Mouse (Mus musculus): Measurements from ENCODE around the gene Rps6ka1.
A peak's percentile ranks its signal among the peaks of the same experiment; 100 is the strongest.
"Not testable (repeated sequence)": the region's sequence is repeated elsewhere in the genome, so short reads cannot be mapped to it uniquely, and the experiment has no call there.

The Rps6ka1 gene

DNA sequence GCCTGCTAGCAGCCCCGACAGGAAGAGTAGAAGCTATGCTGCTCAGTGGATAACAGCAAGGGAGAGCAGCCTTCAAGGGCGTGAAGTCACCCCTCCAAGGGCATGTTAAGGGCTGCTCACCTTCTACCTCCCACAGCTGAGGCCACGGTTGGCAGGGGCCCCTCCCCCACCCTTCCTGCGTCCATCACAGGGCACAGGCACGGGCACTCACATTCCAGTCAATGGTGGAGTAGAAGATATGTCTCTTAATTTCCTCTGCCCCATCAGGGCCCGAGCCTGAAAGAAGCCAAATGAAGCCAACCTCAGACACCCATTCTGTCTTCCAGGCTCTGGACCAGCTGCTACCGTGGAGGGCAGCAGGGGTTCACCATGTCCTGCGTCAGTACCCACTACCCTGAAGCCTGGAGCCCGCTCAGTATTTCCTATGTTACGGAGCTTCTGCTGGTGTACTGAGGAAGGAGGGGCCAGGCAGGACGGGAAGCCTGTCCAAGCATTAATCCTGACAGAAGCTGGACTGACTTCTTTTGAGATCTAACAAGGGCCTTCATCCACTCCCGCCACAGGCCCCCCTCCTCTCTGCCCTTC is 23.7 kb downstream of the Rps6ka1 start:
- DNase-seq (ENCODE audit: low read depth, low spot score), result no peak

DNA sequence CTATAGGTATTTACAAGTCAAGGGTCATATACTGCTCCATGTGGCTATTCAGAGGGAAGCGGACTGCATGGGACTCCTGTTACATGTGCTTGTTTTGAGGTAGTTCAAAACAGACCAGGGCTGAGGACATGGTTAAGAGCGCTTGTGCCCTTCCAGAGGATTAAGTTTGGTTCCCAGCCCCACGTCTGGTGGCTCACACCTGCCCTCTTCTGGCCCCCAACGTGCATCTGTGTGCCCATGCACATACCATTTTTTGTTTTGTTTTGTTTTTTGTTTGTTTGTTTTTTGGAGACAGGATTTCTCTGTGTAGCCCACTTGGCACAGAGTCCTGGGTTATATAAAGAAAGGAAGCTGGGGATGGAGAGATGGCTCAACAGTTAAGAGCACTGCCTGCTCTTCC is 30.1 kb downstream of the Rps6ka1 start:
- no peak for DNase-seq (ENCODE audit: low read depth, low spot score)

DNA sequence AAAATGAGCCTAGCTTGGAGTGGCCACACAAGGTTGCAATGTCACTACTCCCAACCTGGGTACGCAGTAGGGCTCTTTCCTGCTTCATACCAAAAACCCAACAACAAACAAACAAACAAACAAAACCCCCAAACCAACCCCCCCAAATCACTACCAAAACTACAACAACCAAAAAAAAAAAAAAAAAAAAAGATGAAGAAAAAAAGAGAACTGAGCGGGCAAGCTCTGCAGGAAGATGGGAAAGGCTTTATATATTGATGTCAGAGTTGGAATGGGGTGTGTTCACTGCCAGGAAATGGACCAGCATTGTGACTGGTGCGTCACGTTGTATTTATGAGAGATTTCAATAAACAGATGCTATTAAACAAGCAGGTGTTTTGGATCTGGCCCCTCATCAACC is 33.0 kb downstream of the Rps6ka1 start:
- DNase-seq (ENCODE audit: low read depth, low spot score), result no peak

DNA sequence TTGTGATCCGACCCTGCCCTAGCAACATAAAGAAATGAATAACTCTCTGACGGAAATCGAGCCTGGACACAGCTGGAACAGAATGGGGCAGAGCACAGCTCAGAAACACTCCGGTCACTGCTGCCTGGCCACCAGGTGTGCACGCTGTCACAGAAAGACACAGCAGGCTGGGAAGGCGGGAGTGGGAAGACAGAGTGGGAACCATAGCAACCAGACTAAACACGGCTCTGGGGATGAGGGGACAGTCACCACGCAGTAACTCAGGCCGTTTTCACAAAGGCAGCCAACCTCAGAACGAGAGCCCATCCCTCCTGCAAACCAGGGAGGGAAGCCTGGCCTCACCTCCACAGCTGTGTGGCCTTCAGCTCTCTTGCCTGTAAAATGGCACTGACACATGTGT is 34.0 kb downstream of the Rps6ka1 start:
- DNase-seq (ENCODE audit: low read depth, low spot score), result no peak

DNA sequence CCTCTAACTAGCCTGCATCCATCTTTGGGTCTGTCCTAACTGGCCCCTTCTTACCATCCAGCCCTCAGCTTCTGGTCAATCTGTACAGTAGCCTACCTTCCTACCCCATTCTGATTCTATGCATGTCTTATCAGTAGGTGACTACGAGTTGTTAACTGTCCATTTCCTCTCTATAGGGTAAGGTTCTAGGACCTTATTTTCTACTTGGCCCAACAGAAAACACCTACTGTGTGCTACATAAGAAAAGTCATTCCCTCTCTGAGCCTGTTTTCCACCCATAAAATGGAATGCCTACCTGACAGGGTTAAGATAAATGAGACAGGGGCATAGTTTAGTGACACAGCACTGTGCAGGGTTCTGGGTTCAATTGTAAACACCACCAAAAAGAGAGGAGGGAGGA is 41.0 kb downstream of the Rps6ka1 start:
- no peak for DNase-seq (ENCODE audit: low read depth, low spot score)

DNA sequence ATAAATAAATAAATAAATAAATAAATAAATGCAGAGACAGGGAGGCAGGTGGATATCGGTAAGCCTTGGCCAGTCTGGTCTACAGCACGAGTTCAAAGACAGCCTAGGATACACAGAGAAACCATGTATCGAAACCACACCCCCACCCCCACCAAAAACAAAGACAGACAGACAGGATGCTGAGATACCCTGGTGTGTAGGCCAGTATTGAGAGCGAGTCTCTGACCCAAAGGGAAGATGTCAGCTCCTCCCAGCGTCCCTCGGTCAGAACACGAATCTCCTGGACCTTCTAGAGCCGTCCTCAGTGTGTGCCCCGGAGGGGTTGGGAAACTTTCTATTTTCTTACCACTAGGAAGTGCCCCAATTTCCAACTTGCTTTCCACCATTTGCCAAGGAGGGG is 42.5 kb downstream of the Rps6ka1 start:
- DNase-seq (ENCODE audit: low read depth, low spot score), result no peak

DNA sequence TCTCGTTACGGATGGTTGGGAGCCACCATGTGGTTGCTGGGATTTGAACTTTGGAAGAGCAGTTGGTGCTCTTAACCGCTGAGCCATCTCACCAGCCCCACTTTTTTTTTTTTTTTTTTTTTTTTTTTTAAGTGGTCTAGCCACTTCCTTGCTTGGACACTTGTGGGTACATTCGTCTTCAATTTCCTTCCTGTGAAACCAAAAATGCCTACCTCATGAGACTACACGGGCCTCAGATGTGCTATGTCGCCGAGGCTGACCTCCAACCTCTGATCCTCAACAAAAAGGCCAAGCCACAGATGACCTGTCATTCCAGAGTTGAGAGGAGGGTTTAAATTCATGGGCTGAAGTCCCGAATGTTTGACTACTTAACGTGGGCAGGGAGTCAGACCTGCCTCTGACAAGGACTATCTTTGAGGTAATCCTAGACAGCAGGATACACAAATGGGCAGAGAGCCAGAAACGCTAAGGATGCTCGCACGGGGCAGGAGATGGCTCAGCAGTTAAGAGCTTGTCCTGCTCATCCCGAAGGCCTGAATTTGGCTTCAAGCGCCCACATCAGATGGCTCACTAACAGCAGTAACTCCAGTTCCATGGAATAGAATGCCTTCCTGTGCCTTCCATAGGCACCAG is 43.3 kb downstream of the Rps6ka1 start:
- no peak for DNase-seq (ENCODE audit: low read depth, low spot score)

DNA sequence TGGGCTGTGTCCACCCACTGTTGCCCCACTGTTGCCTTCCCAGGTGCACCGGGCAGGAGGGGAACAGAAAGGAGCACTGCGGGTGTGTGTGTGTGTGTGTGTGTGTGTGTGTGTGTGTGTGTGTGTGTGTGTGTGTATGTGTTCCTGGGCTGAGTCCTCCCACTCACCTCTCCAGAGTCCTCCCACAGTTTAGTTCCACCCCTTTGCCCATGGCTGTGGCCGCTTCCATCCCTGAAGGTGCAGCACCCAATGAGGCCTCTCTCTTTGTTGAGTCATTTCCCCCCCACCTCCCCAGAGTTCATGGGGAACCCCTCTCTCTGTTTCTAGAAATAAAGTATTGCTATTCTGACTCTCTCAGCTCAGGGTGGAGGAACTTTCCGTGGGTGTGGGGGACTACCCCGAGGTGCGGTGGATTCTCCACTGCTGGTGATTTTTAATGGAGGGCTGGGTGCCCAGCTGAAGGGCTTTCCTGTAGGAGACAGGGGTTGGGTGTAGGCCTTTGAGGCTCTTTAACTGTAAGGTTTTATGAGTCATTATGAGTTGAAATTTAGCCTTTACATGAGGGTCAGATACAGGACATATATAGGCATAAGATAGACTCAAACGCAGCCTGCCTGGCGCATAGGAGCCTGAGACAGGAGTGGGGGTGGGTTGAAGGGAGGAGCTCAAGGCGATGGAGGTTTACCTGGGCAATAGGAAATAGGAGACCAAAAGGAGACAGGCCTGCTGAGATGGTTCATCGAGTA is 44.4 kb downstream of the Rps6ka1 start:
- DNase-seq (ENCODE audit: low read depth, low spot score), result no peak

DNA sequence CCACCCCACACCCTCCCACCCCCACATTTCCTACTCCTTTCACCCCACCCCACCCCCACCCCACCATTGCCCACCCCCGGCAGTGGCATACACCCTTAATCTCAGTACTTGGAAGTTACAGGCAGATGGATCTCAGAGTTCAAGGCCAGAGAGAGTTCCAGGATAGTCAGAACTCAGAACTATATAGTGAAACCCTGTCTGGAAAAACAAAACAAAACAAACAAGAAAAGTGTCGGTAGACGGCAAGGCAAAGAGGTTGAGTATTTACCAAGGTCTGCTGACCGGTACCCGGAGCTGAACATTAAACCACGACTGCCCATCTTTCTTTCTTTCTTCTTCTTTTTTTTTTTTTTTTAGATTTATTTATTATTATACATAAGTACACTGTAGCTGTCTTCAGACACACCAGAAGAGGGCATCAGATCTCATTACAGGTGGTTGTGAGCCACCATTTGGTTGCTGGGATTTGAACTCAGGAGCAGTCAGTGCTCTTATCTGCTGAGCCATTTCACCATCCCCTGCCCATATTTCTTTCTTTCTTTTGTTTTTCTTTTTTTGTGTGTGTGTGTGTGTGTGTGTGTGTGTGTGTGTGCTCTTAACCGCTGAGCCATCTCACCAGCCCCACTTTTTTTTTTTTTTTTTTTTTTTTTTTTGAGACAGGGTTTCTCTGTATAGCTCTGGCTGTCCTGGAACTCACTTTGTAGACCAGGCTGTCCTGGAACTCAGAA is 45.7 kb downstream of the Rps6ka1 start:
- DNase-seq (ENCODE audit: low read depth, low spot score), result not testable (repeated sequence)

DNA sequence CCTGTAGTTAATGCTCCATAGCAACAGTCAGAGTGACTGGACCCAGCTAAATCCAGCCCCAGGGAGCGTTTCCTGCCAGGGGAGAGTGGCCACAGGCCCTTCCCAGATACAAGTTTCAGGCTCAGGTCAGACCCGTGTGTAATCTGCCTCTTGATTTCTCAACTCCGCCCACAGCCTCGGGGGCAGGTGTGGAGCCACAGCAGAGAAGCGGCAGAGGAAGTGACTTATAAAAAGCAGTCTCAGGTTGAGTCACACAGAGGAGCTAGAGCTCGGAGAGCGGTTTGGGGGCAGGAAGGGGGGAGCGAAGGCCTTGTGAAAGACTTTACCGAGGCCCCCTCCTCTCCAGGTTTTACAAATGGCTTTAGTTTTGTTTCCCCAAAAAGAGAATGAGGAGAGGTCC is 46.6 kb downstream of the Rps6ka1 start:
- DNase-seq (ENCODE audit: low read depth, low spot score), result no peak

DNA sequence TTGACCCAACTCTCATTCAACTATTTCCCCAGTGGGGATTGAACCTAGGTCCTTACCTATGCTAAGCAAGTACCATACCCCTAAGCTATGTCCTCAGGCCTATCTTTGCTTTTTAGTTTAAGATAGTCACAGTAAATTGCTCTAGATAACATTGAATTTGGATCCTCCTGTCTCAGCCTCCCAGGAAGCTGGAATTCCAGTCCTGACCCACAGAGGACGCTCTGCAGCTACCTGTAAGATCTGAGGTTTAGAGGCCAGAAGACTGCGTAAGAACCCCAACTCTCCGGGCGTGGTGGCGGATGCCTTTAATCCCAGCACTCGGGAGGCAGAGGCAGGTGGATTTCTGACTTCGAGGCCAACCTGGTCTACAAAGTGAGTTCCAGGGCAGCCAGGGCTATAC is 47.1 kb downstream of the Rps6ka1 start:
- no peak for DNase-seq (ENCODE audit: low read depth, low spot score)

DNA sequence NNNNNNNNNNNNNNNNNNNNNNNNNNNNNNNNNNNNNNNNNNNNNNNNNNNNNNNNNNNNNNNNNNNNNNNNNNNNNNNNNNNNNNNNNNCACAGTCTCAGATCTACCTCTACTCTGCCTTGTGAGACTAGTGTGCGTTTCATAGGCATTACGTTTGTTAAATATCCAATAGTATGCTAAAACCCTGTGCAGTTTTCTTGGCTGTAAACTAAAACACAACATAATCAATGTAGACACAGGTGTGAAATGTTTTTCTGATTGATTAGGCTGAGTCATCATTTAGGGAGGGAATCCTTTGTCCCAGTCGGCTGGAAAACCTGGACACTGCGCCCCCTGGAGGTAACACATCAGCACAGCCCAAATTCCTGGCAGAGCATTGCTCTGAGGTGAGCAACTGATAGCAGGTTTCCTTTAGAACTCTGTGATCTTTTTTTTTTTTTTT is 48.2 kb downstream of the Rps6ka1 start:
- DNase-seq (ENCODE audit: low read depth, low spot score), result no peak

DNA sequence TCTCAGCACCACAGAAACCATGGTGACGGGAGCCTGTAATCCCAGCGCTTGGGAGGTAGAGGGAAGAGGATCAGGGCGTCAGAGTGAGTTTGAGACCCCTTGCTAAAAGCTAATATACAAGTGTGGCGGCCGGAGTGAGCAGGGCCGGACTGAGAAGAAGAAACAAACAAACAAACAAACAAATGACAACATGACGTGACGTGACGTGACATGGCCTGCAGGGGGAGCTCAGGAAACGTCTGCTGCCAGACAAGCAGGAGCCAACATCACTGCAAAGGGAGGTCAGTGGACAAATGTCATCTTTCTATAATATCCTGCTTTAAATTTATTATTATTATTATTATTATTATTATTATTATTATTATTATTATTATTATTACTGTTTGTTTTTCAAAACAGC is 51.0 kb downstream of the Rps6ka1 start:
- no peak for DNase-seq (ENCODE audit: low read depth, low spot score)

DNA sequence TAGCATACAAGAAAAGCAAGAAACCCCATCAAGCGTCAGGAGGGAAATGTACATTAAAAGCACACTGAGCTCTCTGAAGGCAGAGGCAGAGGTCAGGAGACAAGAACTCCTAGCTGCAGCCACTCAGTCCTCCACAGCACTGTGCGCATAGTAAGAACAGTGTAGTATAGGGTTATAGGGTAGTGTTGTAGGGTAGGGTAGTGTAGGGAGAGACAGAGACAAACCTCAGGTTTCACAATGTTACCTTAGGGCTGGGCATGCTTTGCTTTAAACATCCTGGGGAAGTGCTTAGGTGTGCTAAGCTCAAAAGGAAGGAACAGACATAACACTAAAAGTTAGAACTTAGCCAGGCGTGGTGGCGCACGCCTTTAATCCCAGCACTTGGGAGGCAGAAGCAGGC is 52.4 kb downstream of the Rps6ka1 start:
- no peak for DNase-seq (ENCODE audit: low read depth, low spot score)

DNA sequence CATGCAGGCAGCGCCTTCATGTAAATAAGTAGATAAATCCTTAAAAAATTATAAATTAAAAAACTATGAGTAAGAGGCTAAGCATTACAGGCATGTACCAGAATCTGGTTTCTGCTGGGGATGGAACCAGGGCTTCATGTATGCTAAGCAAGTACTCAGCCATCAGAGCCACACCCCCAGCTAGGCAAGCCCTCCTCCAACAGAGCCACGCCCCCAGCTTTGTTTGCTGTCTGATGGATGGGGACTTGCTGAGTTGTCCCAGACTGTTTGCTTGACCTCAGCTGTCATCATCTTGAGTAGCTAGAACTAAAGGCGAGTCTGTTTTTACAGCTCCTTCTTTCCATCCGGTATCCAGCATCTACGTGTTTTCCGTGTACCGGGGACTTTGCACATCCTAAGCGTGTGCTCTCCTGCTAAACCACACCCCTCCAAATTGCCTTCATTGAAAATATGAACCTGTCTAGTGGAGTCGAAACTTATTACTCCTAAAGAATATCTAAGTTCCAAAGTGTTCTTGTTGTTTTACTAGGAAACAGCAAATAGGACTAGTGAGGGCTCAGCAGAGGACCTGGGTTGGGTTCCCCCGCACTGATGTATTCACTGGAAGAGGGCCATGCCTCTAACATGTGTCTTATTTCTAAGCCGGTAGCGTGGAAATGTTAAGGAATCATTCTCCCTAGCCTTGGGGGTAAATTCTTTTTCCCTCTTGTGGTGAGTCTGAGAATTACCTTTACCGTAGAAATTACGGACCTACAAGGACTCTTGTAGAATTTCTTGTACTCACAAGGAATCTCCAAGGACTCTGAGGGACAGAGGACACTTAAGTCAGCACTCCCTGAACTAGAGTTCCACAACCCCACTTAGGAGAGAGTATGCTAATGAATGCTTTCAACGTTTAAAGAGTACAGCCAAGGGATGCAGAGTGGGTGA is 54.4 kb downstream of the Rps6ka1 start:
- DNase-seq (ENCODE audit: low read depth, low spot score), result no peak

DNA sequence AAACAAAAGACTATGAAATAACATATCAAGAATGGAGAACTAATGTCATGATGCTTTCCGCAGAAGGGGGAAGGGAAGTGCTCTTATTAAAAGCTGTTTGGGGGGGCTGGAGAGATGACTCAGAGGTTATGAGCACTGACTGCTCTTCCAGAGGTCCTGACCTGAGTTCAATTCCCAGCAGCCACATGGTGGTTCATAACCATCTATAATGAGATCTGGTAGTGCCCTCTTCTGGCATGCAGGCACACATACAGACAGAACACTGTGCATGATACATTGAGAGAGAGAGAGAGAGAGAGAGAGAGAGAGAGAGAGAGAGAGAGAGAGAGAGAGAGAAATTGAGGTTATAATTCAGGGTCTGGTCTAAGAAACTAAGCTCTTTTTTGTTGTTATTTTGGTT is 57.1 kb downstream of the Rps6ka1 start:
- no peak for DNase-seq (ENCODE audit: low read depth, low spot score)

DNA sequence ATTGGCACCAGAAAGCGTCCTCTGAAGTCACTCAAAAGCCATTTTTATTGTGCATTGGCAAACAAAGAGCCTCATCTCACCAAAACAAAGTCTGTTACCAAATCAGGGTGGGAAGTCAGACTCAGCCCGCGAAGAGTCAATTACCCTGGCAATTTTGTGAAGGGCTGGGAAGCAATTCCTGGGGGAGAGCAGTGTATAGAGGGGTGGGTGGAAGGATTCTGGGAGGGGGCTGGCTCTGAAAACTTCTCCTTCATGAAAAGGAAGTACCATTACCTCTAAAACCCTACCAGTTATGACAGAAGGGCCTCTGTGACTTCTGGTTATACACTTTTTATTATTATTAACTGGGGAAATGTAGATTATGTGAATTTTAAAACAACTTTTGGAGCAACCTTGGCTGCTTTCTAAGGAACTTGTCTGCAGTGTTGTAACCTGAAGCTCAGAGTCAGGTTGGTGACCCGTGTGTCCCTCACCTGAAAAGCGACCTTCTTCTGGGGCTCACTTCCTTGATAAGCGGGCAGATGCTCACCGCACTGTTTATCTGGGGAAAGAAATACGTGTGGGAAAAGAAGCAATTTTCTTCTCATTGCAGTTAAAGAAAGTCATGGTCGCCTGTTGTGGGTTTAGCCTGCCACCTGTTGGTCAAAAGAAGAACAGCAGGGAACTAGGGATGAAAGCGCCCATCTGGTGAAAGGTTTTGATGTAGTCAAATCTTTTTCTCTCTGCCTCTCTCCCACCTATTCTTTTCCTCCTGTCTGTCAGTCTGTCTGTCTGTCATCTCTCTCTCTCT is 58.1 kb downstream of the Rps6ka1 start:
- peak; percentile 53 for DNase-seq (ENCODE audit: low read depth, low spot score)

DNA sequence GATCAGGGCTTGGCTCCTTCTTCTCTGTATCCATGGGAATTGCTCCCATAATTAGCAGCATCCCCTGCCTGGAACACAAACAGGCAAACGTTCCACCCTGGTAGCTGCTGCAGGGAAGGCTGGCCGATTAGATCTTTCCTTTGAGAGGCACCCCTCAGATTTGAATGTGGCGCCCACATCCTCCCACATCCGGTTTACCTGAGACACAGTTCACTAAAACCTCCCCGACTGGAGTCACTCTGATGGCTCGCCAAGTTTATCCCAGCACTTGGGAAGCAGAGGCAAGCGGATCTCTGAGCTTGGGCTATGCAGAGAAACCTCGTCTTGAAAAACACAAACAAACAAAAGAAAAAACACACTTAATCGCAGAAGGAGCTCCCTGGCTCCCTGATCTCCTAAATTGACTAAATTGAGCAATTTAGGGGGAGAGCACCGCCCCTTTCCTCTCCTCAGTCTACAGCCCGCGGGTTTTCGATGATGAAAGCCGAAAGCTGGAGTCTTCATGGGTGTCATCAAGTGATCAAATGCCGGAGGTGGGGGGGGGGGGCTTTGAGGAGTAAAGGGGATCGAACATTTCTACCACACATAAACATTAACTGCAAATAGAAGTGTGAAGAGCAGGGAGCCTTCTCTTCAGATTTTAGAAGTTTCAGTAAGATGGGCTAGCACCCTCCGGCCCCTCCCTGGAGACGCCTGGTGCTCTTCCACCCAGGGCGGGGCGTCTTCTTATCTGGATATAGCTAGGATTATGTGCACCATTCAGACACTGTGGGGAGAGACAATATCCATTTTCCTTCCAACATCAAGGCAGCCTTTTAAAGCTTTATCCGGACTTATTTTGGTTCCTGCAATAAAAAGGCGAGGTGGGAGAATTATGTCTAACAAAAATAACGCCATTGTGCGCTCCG is 59.5 kb downstream of the Rps6ka1 start:
- DNase-seq (ENCODE audit: low read depth, low spot score), result no peak

DNA sequence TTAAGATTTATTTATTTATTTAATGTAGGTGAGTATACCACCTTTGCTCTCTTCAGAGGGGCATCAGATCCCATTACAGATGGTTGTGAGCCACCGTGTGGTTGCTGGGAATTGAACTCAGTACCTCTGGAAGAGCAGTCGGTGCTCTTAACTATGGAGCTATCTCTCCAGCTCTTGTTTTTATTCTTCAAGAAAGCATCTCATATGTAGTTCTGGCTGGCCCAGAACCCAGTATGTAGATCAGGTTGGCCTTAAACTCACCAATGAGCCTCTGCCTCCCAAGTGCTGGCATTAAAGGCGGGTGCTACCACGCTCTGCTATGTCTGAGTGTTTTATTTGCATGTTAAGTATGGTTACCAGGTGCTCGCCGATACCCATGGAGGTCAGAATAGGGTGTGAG is 60.2 kb downstream of the Rps6ka1 start:
- no peak for DNase-seq (ENCODE audit: low read depth, low spot score)

DNA sequence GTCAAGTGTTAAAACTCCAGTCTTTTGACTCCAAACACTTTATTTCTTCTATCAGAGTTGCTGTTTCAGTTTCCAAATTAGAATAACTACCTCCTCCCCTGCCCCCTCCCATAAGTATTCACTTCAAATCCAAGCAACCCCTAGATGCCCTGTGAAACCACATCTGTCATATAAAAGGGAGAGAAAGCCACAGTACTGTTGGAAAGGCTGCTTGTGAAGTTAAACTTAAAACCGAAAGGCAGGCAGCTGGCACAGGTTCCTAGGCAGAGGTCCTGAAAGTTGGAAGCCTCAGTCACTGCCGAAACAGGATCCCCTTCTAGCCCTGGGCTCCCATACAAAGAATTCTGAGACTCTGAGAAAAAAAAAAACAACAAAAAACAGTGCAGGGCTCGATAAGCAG is 61.9 kb downstream of the Rps6ka1 start:
- DNase-seq (ENCODE audit: low read depth, low spot score), result no peak
